Mouse (Mus musculus): ENCODE results near the gene Eps15l1.

Gene Eps15l1

DNA sequence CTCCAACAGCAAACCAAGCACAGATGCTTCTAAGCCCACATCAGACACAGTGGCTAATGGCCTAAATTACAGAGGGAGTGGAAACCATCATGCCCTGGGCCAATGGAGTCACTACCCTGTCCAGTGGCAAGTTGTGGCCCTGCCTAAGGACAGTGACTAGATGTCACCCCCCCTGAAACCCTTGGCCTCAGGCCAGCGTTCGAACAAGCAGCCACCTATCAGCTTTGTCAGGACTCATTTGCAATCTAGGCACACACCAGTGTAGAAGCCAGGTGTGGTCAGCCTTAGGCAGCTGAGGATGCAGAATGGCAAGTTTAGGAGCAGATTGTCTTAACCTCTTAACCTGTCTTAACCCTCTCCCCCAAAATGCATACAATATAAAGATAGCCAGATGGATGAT, 6.0 kb downstream of the Eps15l1 start:
- in situ Hi-C loops (cut with MboI; ENCODE audit: low sequenced_read_pairs): no loop called here

DNA sequence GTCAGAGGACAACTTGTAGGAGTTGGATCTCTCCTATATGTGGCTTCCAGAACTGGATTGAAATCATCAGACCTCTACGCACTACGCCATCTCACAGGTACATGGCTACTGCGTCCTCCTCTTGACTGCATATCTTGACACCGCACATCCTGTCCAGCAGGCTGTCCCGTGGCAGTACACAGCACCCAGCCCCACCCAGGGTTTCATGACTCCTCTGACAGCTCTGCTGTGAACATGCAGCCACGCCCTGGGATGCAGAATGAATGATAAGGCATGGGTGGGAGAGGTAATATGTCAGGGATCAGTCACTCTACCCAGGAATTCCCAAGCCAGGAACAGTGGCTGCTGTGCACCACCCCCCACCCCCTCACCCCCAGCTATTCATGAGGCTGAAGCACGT, 7.4 kb downstream of the Eps15l1 start:
- in situ Hi-C loops (cut with MboI; ENCODE audit: low sequenced_read_pairs): no loop called here

- in situ Hi-C loops (cut with MboI; ENCODE audit: low sequenced_read_pairs): no loop called here
Measured at GRCm38 (mm10) chr8:72409443-72409842, 11.8 kb downstream of the Eps15l1 start.

DNA sequence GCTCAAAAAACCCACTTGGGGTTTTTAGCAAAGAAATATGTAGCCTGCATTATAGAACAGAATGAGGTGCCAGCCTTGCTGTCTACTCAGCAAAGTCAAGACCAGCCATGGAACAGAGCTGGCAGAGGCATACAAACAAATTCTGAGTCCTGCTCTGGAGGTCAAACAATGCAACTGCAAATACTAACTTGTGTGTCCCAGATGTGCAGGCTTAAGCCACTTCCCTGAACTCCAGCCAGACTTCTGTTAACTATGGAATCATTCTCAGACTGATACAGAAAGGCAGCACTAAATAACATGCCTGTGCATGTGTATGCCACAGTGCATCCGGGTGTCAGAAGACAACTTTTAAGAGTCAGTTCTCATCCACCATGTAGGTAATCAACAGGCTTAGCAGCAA, 13.4 kb downstream of the Eps15l1 start:
- in situ Hi-C loops (cut with MboI; ENCODE audit: low sequenced_read_pairs): no loop called here

DNA sequence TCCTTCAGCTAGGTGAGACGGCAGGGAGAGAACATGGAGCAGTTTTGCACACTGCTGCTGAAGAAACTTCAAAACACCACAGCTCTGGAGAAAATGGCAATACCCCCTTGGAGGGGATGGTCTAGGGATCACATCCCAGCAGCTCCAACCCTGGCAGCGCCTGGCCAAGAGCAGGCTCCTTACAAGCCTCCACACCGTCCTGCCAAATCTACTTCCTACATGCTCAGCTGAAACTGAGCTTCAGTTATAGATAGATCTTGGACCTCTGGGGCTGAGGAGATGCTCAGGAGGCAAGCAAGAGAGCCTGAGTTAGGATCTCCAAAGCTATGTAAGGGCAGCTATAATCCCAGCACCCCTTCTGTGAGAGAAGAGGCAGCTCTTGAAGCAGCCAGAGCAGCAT, 18.3 kb downstream of the Eps15l1 start:
- in situ Hi-C loops (cut with MboI; ENCODE audit: low sequenced_read_pairs): no loop called here

DNA sequence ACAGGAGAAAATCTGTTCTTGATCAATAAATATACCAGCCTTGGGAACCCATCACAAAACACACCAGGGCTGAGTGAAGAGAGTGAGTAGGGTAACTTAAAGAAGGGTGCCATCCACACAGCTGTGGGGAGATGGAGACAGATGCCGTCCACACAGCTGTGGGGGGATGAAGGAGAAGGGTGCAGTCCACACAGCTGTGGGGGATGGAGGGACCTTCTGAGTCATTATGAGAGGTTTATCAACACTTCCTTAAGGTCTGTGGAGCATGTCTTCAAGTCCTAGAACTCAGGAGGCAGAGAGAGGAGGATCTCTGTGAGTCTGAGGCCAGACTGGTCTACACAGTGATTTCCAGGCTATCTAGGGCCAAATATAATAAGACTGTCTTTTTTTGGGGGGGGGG, 19.9 kb downstream of the Eps15l1 start:
- in situ Hi-C loops (cut with MboI; ENCODE audit: low sequenced_read_pairs): no loop called here

GRCm38 (mm10) chr8:72385737-72386136, 35.5 kb downstream of the Eps15l1 start:
- in situ Hi-C loops (cut with MboI; ENCODE audit: low sequenced_read_pairs): no loop called here

DNA sequence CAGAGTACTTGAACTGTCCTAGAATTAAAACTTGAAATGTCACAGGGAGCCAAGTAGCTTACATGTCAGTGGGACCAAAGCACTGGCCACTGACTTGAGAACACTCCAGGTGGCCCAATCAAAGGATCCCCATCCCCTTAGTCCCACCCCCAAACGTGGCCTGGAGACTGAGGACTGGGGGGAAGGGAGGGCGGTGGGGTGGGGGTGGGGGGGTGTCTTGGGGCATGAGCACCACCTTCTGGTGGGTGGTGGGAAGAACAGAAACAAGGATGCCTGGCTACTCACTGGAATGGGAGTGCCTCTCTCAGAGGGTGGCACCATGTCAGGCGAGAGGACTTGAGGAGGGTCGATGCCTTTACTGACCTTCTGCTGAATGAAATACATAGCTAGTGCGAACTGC, 38.9 kb downstream of the Eps15l1 start:
- in situ Hi-C loops (cut with MboI; ENCODE audit: low sequenced_read_pairs): no loop called here

- in situ Hi-C loops (cut with MboI; ENCODE audit: low sequenced_read_pairs): no loop called here
Measured at GRCm38 (mm10) chr8:72380656-72381055, 40.6 kb downstream of the Eps15l1 start.

DNA sequence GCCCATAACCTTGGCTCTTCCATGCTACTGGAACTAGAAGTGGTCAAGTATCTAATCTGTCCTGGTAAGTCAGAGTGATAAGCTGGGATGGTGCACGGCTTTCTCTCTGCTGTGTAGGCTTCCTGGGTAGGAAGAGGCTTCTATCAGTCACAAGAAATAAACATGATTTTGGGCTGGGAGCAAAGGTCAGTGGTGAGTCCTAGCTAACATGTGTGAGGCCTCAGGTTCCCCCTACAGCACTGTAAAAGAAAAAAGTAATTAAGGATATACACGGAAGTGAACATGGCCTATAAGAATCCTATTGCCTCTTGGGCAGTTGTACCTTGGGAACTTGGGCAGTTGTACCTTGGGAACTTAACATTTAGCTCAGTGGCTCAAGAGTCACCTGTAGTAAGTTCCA, 44.4 kb downstream of the Eps15l1 start:
- in situ Hi-C loops (cut with MboI; ENCODE audit: low sequenced_read_pairs): loop anchor here (10.0 kb wide), 1 partner anchor 202 kb away; no protein-coding TSS in a partner anchor

DNA sequence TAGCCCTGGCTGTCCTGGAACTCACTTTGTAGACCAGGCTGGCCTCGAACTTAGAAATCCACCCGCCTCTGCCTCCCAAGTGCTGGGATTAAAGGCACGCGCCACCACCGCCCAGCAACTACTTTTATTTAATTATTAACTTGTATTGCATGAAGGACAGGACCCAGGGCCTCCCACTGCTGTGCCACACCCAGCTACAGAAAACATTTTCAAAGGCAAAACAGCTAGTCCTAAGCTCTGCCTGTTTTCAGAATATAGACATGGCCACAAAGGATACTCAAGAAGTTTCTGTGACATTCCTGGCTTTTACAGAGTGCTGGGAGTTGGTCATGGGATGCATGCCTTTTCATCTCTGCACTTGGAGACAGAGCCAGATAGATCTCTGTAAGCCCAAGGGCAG, 45.0 kb downstream of the Eps15l1 start:
- in situ Hi-C loops (cut with MboI; ENCODE audit: low sequenced_read_pairs): loop anchor here (10.0 kb wide), 1 partner anchor 202 kb away; no protein-coding TSS in a partner anchor

DNA sequence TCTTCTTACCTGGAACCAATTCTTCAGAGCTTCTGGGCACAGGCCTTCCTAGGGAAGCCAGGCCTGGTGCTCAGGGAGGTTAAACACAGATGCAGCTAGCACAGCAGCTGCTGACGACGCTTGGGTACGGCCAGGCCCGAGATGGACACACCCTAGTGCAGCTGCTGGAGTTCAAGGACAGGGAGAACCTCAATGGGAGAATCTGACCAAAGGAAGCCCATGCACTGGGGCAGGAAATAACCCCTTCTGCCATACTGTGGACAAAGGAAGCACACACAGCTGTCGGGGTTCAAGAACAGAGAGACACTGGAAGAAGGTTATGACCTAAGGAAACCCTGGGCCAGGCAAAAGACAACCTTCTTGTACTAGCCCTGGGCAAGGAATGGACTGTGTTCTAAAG, 46.1 kb downstream of the Eps15l1 start:
- in situ Hi-C loops (cut with MboI; ENCODE audit: low sequenced_read_pairs): loop anchor here (10.0 kb wide), 1 partner anchor 200 kb away; no protein-coding TSS in a partner anchor

DNA sequence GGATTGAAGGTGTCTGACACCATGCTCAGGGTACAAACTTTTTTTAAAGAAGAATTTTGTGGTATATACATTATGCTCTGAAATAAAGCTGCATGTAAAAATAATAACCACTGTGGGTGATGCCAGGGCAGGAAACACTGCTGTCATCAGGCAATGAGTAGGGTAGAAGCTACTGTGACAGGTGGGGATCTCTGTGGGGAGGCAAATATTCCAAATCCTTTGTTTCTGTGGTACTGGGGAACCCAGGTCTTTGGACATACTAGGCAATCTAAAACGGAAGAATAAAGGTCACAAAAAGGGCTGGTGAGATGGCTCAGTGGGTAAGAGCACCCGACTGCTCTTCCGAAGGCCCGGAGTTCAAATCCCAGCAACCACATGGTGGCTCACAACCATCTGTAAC, 48.9 kb downstream of the Eps15l1 start:
- in situ Hi-C loops (cut with MboI; ENCODE audit: low sequenced_read_pairs): loop anchor here (10.0 kb wide), 1 partner anchor 198 kb away; no protein-coding TSS in a partner anchor

- in situ Hi-C loops (cut with MboI; ENCODE audit: low sequenced_read_pairs): loop anchor here (10.0 kb wide), 1 partner anchor 197 kb away; no protein-coding TSS in a partner anchor
Measured at GRCm38 (mm10) chr8:72371356-72371755, 49.9 kb downstream of the Eps15l1 start.

DNA sequence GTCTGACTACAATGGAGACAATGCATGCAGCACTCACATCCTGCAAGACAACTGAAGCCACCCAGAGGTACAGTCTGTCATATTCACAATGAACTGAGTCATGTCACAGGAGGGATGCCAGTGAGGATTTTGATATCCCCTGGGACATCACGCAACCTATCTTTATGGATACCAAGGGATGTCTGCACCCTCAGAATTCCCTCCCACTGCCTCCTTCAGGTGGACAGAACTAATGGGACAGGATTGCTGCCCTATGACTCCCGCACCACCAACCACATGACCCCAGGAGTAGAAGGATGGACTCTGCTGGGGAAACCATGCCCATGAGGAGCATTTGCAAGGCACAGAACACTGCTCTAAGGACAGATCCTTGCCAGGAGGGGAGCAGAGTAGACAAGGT, 54.8 kb downstream of the Eps15l1 start:
- in situ Hi-C loops (cut with MboI; ENCODE audit: low sequenced_read_pairs): loop anchor here (5.0 kb wide), 1 partner anchor 109 kb away; no protein-coding TSS in a partner anchor

DNA sequence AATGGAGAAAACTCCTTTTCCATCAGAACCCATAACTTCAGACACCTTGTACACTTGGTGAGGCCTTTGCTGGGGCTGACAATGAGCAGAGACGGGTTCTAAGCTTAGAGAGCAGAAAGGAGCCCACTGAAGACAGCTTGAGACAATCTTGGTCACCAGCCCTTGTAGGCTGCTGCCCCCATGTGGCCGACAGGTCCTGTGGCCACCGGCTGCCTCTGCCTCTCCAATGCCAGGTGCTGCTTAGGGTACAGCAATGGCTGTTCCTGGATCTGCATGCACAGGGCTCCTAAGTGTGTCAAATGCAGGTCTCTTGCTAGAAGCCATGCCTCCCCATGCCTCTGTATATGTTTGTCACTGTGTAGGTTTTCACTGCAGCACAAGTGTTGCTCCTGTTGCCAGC, 55.4 kb downstream of the Eps15l1 start:
- in situ Hi-C loops (cut with MboI; ENCODE audit: low sequenced_read_pairs): loop anchor here (5.0 kb wide), 1 partner anchor 109 kb away; no protein-coding TSS in a partner anchor

DNA sequence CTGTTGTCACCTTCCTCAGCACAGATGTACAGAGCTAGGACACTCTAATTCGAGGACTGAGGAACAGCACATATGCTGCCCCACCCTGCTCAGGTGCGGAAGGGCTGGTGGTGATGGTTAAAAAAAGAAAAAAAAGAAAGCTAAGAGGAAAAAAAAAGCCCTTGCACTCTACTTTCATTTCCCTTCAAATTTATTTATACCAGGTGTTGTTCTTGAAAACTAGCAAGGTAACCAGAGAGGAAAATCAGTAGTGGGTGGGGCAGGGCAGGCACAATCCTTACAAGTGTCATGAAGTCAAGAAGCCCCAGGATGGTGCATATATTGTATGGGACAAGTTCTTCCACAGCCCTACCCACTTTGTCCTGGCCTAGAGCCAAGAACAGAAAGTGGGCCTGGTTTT, 56.2 kb downstream of the Eps15l1 start:
- in situ Hi-C loops (cut with MboI; ENCODE audit: low sequenced_read_pairs): loop anchor here (5.0 kb wide), 1 partner anchor 108 kb away; no protein-coding TSS in a partner anchor

DNA sequence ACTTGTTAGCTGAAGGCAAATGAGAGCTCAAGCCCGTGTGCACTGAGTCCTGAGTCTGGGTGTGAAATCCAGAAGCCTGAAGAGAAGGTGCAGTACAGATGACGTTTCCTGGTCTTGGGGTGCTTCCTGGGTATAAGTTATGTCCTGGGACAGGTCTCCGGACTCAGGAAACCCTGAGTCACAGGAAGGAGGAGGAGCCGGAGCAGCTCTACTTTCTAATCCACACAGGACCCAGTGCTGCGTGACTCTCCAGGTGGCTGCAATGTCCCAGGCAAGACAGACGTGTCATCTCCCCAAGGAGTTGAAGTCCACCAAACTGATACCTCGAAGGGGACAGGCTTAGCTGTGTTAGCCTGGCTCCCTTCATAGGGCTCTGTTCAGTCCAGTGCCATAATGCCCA, 57.8 kb downstream of the Eps15l1 start:
- in situ Hi-C loops (cut with MboI; ENCODE audit: low sequenced_read_pairs): no loop called here

- in situ Hi-C loops (cut with MboI; ENCODE audit: low sequenced_read_pairs): no loop called here
Measured at GRCm38 (mm10) chr8:72362754-72363153, 58.5 kb downstream of the Eps15l1 start.

DNA sequence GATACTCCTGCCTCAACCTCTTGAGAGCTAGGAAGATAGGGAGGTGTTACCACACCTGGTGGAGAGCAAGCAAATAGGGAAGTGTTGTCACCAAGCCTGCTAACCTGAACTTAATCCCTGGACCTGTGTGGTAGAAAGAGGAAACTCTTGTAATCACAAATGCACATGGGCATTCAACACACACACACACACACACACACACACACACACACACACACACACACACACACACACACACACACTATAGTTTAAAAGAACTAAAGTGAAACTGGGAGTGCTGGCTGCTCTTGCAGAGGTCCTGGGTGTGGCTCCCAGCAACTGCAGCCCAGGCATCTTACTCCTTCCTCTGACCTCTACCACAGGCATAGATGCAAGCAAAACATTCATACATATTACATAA, 61.1 kb downstream of the Eps15l1 start:
- in situ Hi-C loops (cut with MboI; ENCODE audit: low sequenced_read_pairs): no loop called here

- in situ Hi-C loops (cut with MboI; ENCODE audit: low sequenced_read_pairs): no loop called here
Measured at GRCm38 (mm10) chr8:72356593-72356992, 64.7 kb downstream of the Eps15l1 start.

- in situ Hi-C loops (cut with MboI; ENCODE audit: low sequenced_read_pairs): no loop called here
Measured at GRCm38 (mm10) chr8:72354272-72354671, 67.0 kb downstream of the Eps15l1 start.

DNA sequence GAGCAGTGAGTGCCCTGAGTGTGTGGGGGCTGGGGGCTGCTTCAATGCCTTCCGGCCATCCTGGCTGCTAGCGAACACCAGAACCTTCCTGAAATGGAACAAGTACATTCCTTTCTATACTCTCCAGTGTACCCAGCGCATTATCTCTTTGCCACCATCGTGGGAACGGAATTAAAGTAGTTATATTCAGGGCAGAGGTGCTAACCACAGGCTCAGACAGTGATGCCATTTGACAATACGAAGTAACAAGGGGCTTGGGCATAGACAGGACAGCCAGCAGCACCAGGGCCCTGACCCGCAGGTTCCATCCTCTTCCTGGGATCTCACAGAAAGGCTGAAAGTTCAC, 67.6 kb downstream of the Eps15l1 start:
- in situ Hi-C loops (cut with MboI; ENCODE audit: low sequenced_read_pairs): no loop called here

Measured in CH12F3 (cell line).